10 mouse cellular contexts compared by ENCODE assay signal in genomic region chr5:107151320-107151719, GRCm38 (mm10).
DNase-seq lines count a peak whose midpoint lies in the region; ATAC-seq and TF ChIP-seq lines count a peak whose summit lies in the region.
"Had no signal": no experiment of that assay in that cellular context is flagged by ENCODE, and none has a peak within 500 bp of the region (broad histone marks: within the 10 kb centered on the region; RNA-seq: fewer than 3 reads in every experiment).

No protein-coding gene starts in this region.

- DNase-seq in lung, postnatal 0 days (ENCODE audit: low spot score), result peak; percentile 42
- DNase-seq in lung, adult 18-20 months, result no peak
- DNase-seq in gastrocnemius, adult 2 months, result peak; percentile 68
- DNase-seq in heart, postnatal 0 days (ENCODE audit: low spot score), result no peak
- DNase-seq in cerebellum, postnatal 25 days, result no peak
- DNase-seq: kidney, adult 9 months; liver; right cerebral cortex, adult 18-20 months had no signal

- H3K4me1 ChIP-seq in lung, postnatal 0 days (ENCODE audit: insufficient read depth, low read depth, low read length), result peaks cover 3% of the 10 kb centered on the region
- H3K4me1 ChIP-seq in heart, postnatal 0 days (ENCODE audit: control insufficient read depth, insufficient read depth), result peaks cover 34% of the 10 kb centered on the region
- H3K4me1 ChIP-seq in stomach, embryonic 14.5 days (ENCODE audit: control insufficient read depth, insufficient read depth, low read length), result peaks cover 21% of the 10 kb centered on the region

- TF ChIP-seq CTCF in lung, postnatal 0 days (IDR thresholded peaks at IDR 0.05), result no peak
- no peak for TF ChIP-seq CTCF in gastrocnemius, adult 2 months (IDR thresholded peaks at IDR 0.05)
- TF ChIP-seq CTCF in heart, postnatal 0 days (IDR thresholded peaks at IDR 0.05; ENCODE audit: low read depth), result no peak

- no peak for TF ChIP-seq EP300 in lung, postnatal 0 days (IDR thresholded peaks at IDR 0.05)
- TF ChIP-seq EP300 in heart, postnatal 0 days (IDR thresholded peaks at IDR 0.05; ENCODE audit: low read depth), result no peak

- no peak overlapping the region for H3K4me3 ChIP-seq in lung, postnatal 0 days (ENCODE audit: low read depth, low read length)
- peak overlapping the region; percentile 17; the same call in 1 of the 2 replicates for H3K4me3 ChIP-seq in gastrocnemius, adult 2 months
- no peak overlapping the region for H3K4me3 ChIP-seq in heart, postnatal 0 days (ENCODE audit: low read depth, low read length)
- no peak overlapping the region for H3K4me3 ChIP-seq in stomach, embryonic 14.5 days (ENCODE audit: low read depth, low read length)

- H3K9me3 ChIP-seq in lung, postnatal 0 days (ENCODE audit: low read length), result no peaks in the 10 kb centered on the region
- H3K9me3 ChIP-seq in heart, postnatal 0 days (replicated peaks; ENCODE audit: control insufficient read depth, low read length), result no peaks in the 10 kb centered on the region
- H3K9me3 ChIP-seq in stomach, embryonic 14.5 days (ENCODE audit: control insufficient read depth, low read depth, low read length), result no peaks in the 10 kb centered on the region

- ATAC-seq in lung, postnatal 0 days, result no peak
- peak; percentile 30; the same call in 1 of the 2 replicates for ATAC-seq in heart, postnatal 0 days (ENCODE audit: insufficient read depth, low read depth)
- 0 out of 2 replicates have a peak, but pooled peaks have one; percentile 29 for ATAC-seq in stomach, embryonic 14.5 days (ENCODE audit: insufficient number of reproducible peaks, insufficient read depth, low FRiP score, low read depth)
- no peak for ATAC-seq in CD4-positive, CD25-positive, alpha-beta regulatory T cell, adult 4 months

- H3K9ac ChIP-seq in lung, postnatal 0 days (replicated peaks; ENCODE audit: low read depth), result no peak overlapping the region
- H3K9ac ChIP-seq in heart, postnatal 0 days (replicated peaks; ENCODE audit: low read depth, low read length), result no peak overlapping the region
- no peak overlapping the region for H3K9ac ChIP-seq in stomach, embryonic 14.5 days (replicated peaks; ENCODE audit: low read depth, low read length)

- H3K36me3 ChIP-seq in lung, postnatal 0 days (ENCODE audit: insufficient read depth, low read length), result no peaks in the 10 kb centered on the region
- peaks cover 19% of the 10 kb centered on the region for H3K36me3 ChIP-seq in heart, postnatal 0 days (replicated peaks; ENCODE audit: control insufficient read depth, insufficient read depth, low read length)
- peaks cover 5% of the 10 kb centered on the region; the same call in 1 of the 2 replicates for H3K36me3 ChIP-seq in stomach, embryonic 14.5 days (ENCODE audit: control insufficient read depth, insufficient read depth, low read length)

- intact Hi-C loops in gastrocnemius, adult 2 months (cut with DNase I), result loop anchor here (5.0 kb wide), 1 partner anchor 81 kb away; no protein-coding TSS in a partner anchor

- no peak overlapping the region for H3K27ac ChIP-seq in lung, postnatal 0 days (ENCODE audit: low read length)
- peak overlapping the region; percentile 83 for H3K27ac ChIP-seq in gastrocnemius, adult 2 months
- peak overlapping the region; percentile 74 for H3K27ac ChIP-seq in heart, postnatal 0 days (ENCODE audit: low read depth)
- peak overlapping the region; percentile 29; the same call in 1 of the 2 replicates for H3K27ac ChIP-seq in stomach, embryonic 14.5 days (ENCODE audit: low read length)

- H3K27me3 ChIP-seq in lung, postnatal 0 days (replicated peaks; ENCODE audit: insufficient read depth, low read length), result no peaks in the 10 kb centered on the region
- H3K27me3 ChIP-seq in heart, postnatal 0 days (ENCODE audit: control insufficient read depth, insufficient read depth, low read length), result no peaks in the 10 kb centered on the region
- H3K27me3 ChIP-seq in stomach, embryonic 14.5 days (ENCODE audit: control insufficient read depth, insufficient read depth, low read length), result no peaks in the 10 kb centered on the region

- no peak overlapping the region for H3K4me2 ChIP-seq in lung, postnatal 0 days (replicated peaks; ENCODE audit: low read depth, low read length)
- no peak overlapping the region for H3K4me2 ChIP-seq in heart, postnatal 0 days (ENCODE audit: low read depth, low read length)
- H3K4me2 ChIP-seq in stomach, embryonic 14.5 days (replicated peaks; ENCODE audit: low read depth, low read length), result no peak overlapping the region

- WGBS in lung, postnatal 0 days, result 32% methylated on average over 3 of the region's 3 CpGs
- WGBS in heart, postnatal 0 days, result 58% methylated on average over 3 of the region's 3 CpGs
- WGBS in stomach, embryonic 14.5 days, result 46% methylated on average over 3 of the region's 3 CpGs

Comparison
In these comparisons a context has a peak if more than half of its experiments do, and no peak if none do; other contexts are left out.
1. DNase-seq: peak in lung, postnatal 0 days (single experiment) and gastrocnemius, adult 2 months (single experiment); none in lung, adult 18-20 months (0 of 2), heart, postnatal 0 days (single experiment) and cerebellum, postnatal 25 days (0 of 2).
2. ATAC-seq: peak in heart, postnatal 0 days (single experiment) and stomach, embryonic 14.5 days (single experiment); none in lung, postnatal 0 days (single experiment) and CD4-positive, CD25-positive, alpha-beta regulatory T cell, adult 4 months (single experiment).